Mouse (Mus musculus) thymus, adult 2 months (tissue): Measurements from ENCODE around the gene Idi1.

Experiments used
- CTCF ChIP-seq: fragments of 200-500 bp; IDR thresholded peaks from 2 replicates; pipeline ENCODE4 v1.5.1; 2012; ENCODE audit warnings: mild to moderate bottlenecking, control low read depth, low read length, moderate library complexity, borderline replicate concordance; ENCODE audit not compliant: control insufficient read depth, poor library complexity, insufficient read depth; ENCODE audit errors: extremely low read depth
- POLR2A ChIP-seq: fragments of 200-500 bp; IDR thresholded peaks from 2 replicates; pipeline ENCODE4 v1.6.1; 2012; ENCODE audit warnings: mild to moderate bottlenecking, low read length, control low read depth, moderate library complexity; ENCODE audit not compliant: control insufficient read depth, poor library complexity, insufficient read depth; ENCODE audit errors: extremely low read depth

DNA sequence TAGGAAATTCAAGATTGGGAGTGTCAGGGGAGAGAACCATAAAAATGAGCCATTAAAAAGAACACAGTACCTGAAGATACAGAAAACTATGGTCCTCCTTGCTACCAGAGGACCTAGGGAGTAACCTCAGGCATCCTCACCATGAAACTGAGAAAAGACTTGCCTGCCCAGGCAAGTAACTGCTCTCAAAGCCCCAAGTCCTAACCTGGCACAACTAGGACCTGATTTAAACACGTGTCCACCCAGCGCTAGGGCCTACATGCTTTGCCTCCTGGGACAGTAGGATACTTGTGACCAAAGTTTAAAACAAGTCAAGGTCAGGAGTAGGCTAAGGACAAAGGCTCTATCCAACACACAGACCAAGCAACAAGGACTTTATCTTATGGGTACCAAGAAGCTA is 30.5 kb upstream of the Idi1 start:
- TF ChIP-seq CTCF, result no peak
- TF ChIP-seq POLR2A, result no peak
